Mouse (Mus musculus): ENCODE results near the gene March1.

GRCm38 (mm10) chr8:66383694-66384373, 766.1 kb downstream of the March1 start:
- TF ChIP-seq EP300 (IDR thresholded peaks at IDR 0.05; ENCODE audit: low read depth in 1 of 2, low read length in 2 of 2) (no peak), E2F4 (IDR thresholded peaks at IDR 0.05; ENCODE audit: borderline replicate concordance, low read depth, low read length) (no peak), POLR2A (IDR thresholded peaks at IDR 0.05; ENCODE audit: control insufficient read depth in 1 of 2, insufficient read depth in 1 of 2, low read depth in 1 of 2, low read length in 2 of 2, poor library complexity in 1 of 2) (no peak), GATA1 (IDR thresholded peaks at IDR 0.05; ENCODE audit: low read depth, low read length) (no peak)

All from MEL (cell line).